Mouse (Mus musculus) MEL (cell line): ENCODE results near the gene Ust. TPM values are rescaled to one million over a fixed set of nuclear protein-coding genes. Genes with fewer than 3 reads are reported as not detected.

Source experiments
- DNase-seq: peaks from one replicate; pipeline ENCODE4 v3.0.0; 2011; ENCODE audit warnings: low read depth, low spot score
- H3K27ac ChIP-seq: 2 replicates; pipeline ENCODE4 v1.5.1; 2012; ENCODE audit warnings: low read depth, mild to moderate bottlenecking, control low read depth, low read length, moderate library complexity; ENCODE audit not compliant: control insufficient read depth
- H3K27me3 ChIP-seq, 2 experiments: fragments of 150-350 bp in 1 of 2; sonication (generic) in 1 of 2; 2 replicates each; pipeline ENCODE4 v1.6.1; 2012; ENCODE audit warnings: low read length in 2 of 2, mild to moderate bottlenecking in 2 of 2, improper control_type of control experiment in 1 of 2, moderate library complexity in 1 of 2; ENCODE audit not compliant: insufficient read depth in 2 of 2, control insufficient read depth in 1 of 2
- H3K36me3 ChIP-seq, 2 experiments: 2 replicates each; pipeline ENCODE4 v1.6.1; 2012 to 2014; ENCODE audit warnings: low read length in 2 of 2, improper control_type of control experiment in 1 of 2, inconsistent platforms in 1 of 2, mild to moderate bottlenecking in 1 of 2; ENCODE audit not compliant: insufficient read depth in 2 of 2, control insufficient read depth in 1 of 2
- H3K4me1 ChIP-seq, 2 experiments: fragments of 150-350 bp in 1 of 2; sonication (generic) in 1 of 2; 2 replicates each; pipeline ENCODE4 v1.6.1; 2012; ENCODE audit warnings: low read length in 2 of 2, improper control_type of control experiment in 1 of 2, mild to moderate bottlenecking in 1 of 2; ENCODE audit not compliant: insufficient read depth in 2 of 2, control insufficient read depth in 1 of 2
- H3K4me3 ChIP-seq, 2 experiments: fragments of 150-350 bp in 1 of 2; sonication (generic) in 1 of 2; 2 replicates each; pipeline ENCODE4 v1.5.1; 2012; ENCODE audit warnings: low read depth in 2 of 2, low read length in 2 of 2, mild to moderate bottlenecking in 2 of 2, moderate library complexity in 2 of 2, control low read depth in 1 of 2, improper control_type of control experiment in 1 of 2; ENCODE audit not compliant: control insufficient read depth in 1 of 2, insufficient read depth in 1 of 2
- H3K79me2 ChIP-seq: 2 replicates; pipeline ENCODE4 v1.6.1; 2012; ENCODE audit warnings: mild to moderate bottlenecking, low read length, moderate library complexity; ENCODE audit not compliant: control insufficient read depth, poor library complexity, insufficient read depth
- H3K9ac ChIP-seq: 2 replicates; pipeline ENCODE4 v1.6.1; 2012; ENCODE audit warnings: low read depth, mild to moderate bottlenecking, control low read depth, low read length, moderate library complexity; ENCODE audit not compliant: control insufficient read depth, poor library complexity, severe bottlenecking
- H3K9me3 ChIP-seq: fragments of 150-350 bp; sonication (generic); replicated peaks from 2 replicates; pipeline ENCODE4 v1.6.1; 2012; ENCODE audit warnings: mild to moderate bottlenecking, low read length, improper control_type of control experiment, moderate library complexity; ENCODE audit not compliant: insufficient read depth
- BHLHE40 ChIP-seq: IDR thresholded peaks from 2 replicates; pipeline ENCODE4 v1.6.1; 2012; ENCODE audit warnings: low read depth, mild to moderate bottlenecking, inconsistent platforms, low read length, improper control_type of control experiment, borderline replicate concordance
- CHD1 ChIP-seq: IDR thresholded peaks from 2 replicates; pipeline ENCODE4 v1.6.1; 2012; ENCODE audit warnings: low read depth, mild to moderate bottlenecking, inconsistent platforms, low read length, improper control_type of control experiment
- EP300 ChIP-seq, 2 experiments: IDR thresholded peaks; 2 replicates each; pipeline ENCODE4 v1.6.1; 2011; ENCODE audit warnings: improper control_type of control experiment in 2 of 2, low read length in 2 of 2, low read depth in 1 of 2, mild to moderate bottlenecking in 1 of 2
- ETS1 ChIP-seq: IDR thresholded peaks from 2 replicates; pipeline ENCODE4 v1.6.1; 2012; ENCODE audit warnings: low read depth, mild to moderate bottlenecking, inconsistent platforms, low read length, improper control_type of control experiment, moderate library complexity
- GABPA ChIP-seq: IDR thresholded peaks from 2 replicates; pipeline ENCODE4 v1.6.1; 2012; ENCODE audit warnings: low read depth, mild to moderate bottlenecking, inconsistent platforms, low read length, improper control_type of control experiment, moderate library complexity
- HCFC1 ChIP-seq: IDR thresholded peaks from 2 replicates; pipeline ENCODE4 v1.6.1; 2012; ENCODE audit warnings: low read depth, mild to moderate bottlenecking, inconsistent platforms, low read length, improper control_type of control experiment, moderate library complexity
- KAT2A ChIP-seq: conservative IDR thresholded peaks from 2 replicates; pipeline ENCODE4 v1.6.1; 2012; ENCODE audit warnings: low read depth, low read length, improper control_type of control experiment, inconsistent platforms
- MAFK ChIP-seq: IDR thresholded peaks from 2 replicates; pipeline ENCODE4 v1.6.1; 2011; ENCODE audit warnings: low read depth, mild to moderate bottlenecking, low read length, improper control_type of control experiment, borderline replicate concordance
- MAZ ChIP-seq: IDR thresholded peaks from 2 replicates; pipeline ENCODE4 v1.6.1; 2012; ENCODE audit warnings: low read depth, mild to moderate bottlenecking, inconsistent platforms, low read length, improper control_type of control experiment
- MXI1 ChIP-seq: IDR thresholded peaks from 2 replicates; pipeline ENCODE4 v1.6.1; 2011; ENCODE audit warnings: mild to moderate bottlenecking, low read depth, low read length, improper control_type of control experiment
- MYC ChIP-seq: IDR thresholded peaks from 2 replicates; pipeline ENCODE4 v1.6.1; 2011; ENCODE audit warnings: low read depth, mild to moderate bottlenecking, low read length, improper control_type of control experiment, moderate library complexity
- NELFE ChIP-seq: IDR thresholded peaks from 2 replicates; pipeline ENCODE4 v1.6.1; 2011; ENCODE audit warnings: low read depth, low read length, improper control_type of control experiment
- NRF1 ChIP-seq: IDR thresholded peaks from 2 replicates; pipeline ENCODE4 v1.6.1; 2014; ENCODE audit warnings: low read depth, mild to moderate bottlenecking, inconsistent platforms, low read length, improper control_type of control experiment, moderate library complexity; ENCODE audit not compliant: poor library complexity, insufficient read depth, severe bottlenecking
- POLR2A ChIP-seq, 2 experiments: IDR thresholded peaks; 2 replicates each; pipeline ENCODE4 v1.6.1; 2011 to 2012; ENCODE audit warnings: low read length in 2 of 2, mild to moderate bottlenecking in 2 of 2, control low read depth in 1 of 2, improper control_type of control experiment in 1 of 2, low read depth in 1 of 2, moderate library complexity in 1 of 2; ENCODE audit not compliant: control insufficient read depth in 1 of 2, insufficient read depth in 1 of 2, poor library complexity in 1 of 2
- POLR2AphosphoS5 ChIP-seq: IDR thresholded peaks from 2 replicates; pipeline ENCODE4 v1.6.1; 2012; ENCODE audit warnings: low read depth, borderline replicate concordance, mild to moderate bottlenecking, inconsistent platforms, low read length, moderate library complexity, mixed read lengths
- SIN3A ChIP-seq: IDR thresholded peaks from 2 replicates; pipeline ENCODE4 v1.6.1; 2012; ENCODE audit warnings: low read length, improper control_type of control experiment, inconsistent platforms
- SMC3 ChIP-seq: IDR thresholded peaks from 2 replicates; pipeline ENCODE4 v1.6.1; 2011; ENCODE audit warnings: low read depth, low read length, improper control_type of control experiment
- TCF12 ChIP-seq: IDR thresholded peaks from 2 replicates; pipeline ENCODE4 v1.6.1; 2014; ENCODE audit warnings: low read depth, mild to moderate bottlenecking, inconsistent platforms, low read length, improper control_type of control experiment, moderate library complexity
- USF1 ChIP-seq: IDR thresholded peaks from 2 replicates; pipeline ENCODE4 v1.6.1; 2014; ENCODE audit warnings: low read depth, mild to moderate bottlenecking, inconsistent platforms, low read length, improper control_type of control experiment, moderate library complexity
- ZC3H11A ChIP-seq: IDR thresholded peaks from 2 replicates; pipeline ENCODE4 v1.6.1; 2012; ENCODE audit warnings: low read depth, mild to moderate bottlenecking, inconsistent platforms, low read length, improper control_type of control experiment
- ZKSCAN1 ChIP-seq: IDR thresholded peaks from 2 replicates; pipeline ENCODE4 v1.6.1; 2012; ENCODE audit warnings: low read depth, mild to moderate bottlenecking, inconsistent platforms, low read length, improper control_type of control experiment, moderate library complexity
- polyA plus RNA-seq, 2 experiments: library from polyadenylated mRNA; stranded (reverse) in 1 of 2; unstranded in 1 of 2; fragments of >175 nt in 1 of 2; fragments of >200 nt in 1 of 2; gene quantifications; 2 replicates each; pipeline versions ENCODE4 v1.2.1 to v1.2.4; 2012; ENCODE audit warnings: low replicate concordance in 2 of 2, low read depth in 1 of 2; ENCODE audit not compliant: insufficient read length in 2 of 2, insufficient read depth in 1 of 2, missing spikeins in 1 of 2
- total RNA-seq: library from RNA; depleted of rRNA; stranded (reverse); fragments of 300-350 nt; gene quantifications from 2 replicates; pipeline ENCODE4 v1.2.3, GENCODE M21; 2012

Gene Ust
- total and polyA plus RNA-seq, 3 experiments: not detected

- TF ChIP-seq ZC3H11A (no peak), POLR2A (IDR thresholded peaks at IDR 0.05; ENCODE audit: control insufficient read depth in 1 of 2, insufficient read depth in 1 of 2, low read depth in 1 of 2, low read length in 2 of 2, poor library complexity in 1 of 2) (no peak), SMC3 (no peak), KAT2A (no peak), TCF12 (no peak), MAZ (no peak), EP300 (IDR thresholded peaks at IDR 0.05; ENCODE audit: low read depth in 1 of 2, low read length in 2 of 2) (no peak), MYC (no peak), MXI1 (no peak), SIN3A (no peak), ETS1 (no peak), MAFK (no peak), BHLHE40 (no peak), GABPA (no peak)
- no peak for DNase-seq
- Histone ChIP-seq H3K9me3 (no peaks in the 10 kb centered on the region), H3K27me3 (no peaks in the 10 kb centered on the region), H3K79me2 (no peaks in the 10 kb centered on the region), H3K4me1 (no peaks in the 10 kb centered on the region), H3K4me3 (no peak overlapping the region), H3K36me3 (no peaks in the 10 kb centered on the region), H3K27ac (no peak overlapping the region), H3K9ac (no peak overlapping the region)
Measured at GRCm38 (mm10) chr10:8482779-8483178, 35.8 kb downstream of the Ust start.

- no peak overlapping the region for H3K27ac ChIP-seq
- H3K36me3 ChIP-seq: no peaks in the 10 kb centered on the region
- no peak overlapping the region for H3K9ac ChIP-seq
- no peaks in the 10 kb centered on the region for H3K79me2 ChIP-seq
- no peaks in the 10 kb centered on the region for H3K9me3 ChIP-seq
- H3K27me3 ChIP-seq: no peaks in the 10 kb centered on the region
- no peaks in the 10 kb centered on the region for H3K4me1 ChIP-seq
- TF ChIP-seq SIN3A (no peak), POLR2AphosphoS5 (no peak), HCFC1 (no peak), TCF12 (no peak), NRF1 (no peak), ZC3H11A (no peak), MXI1 (no peak), MYC (no peak), SMC3 (no peak), NELFE (no peak), ZKSCAN1 (no peak), USF1 (no peak), CHD1 (no peak), EP300 (IDR thresholded peaks at IDR 0.05; ENCODE audit: low read depth in 1 of 2, low read length in 2 of 2) (no peak), MAFK (no peak)
- DNase-seq: no peak
- no peak overlapping the region for H3K4me3 ChIP-seq
Measured at GRCm38 (mm10) chr10:8479779-8480178, 38.8 kb downstream of the Ust start.
